Mouse (Mus musculus) brain, adult 10 weeks (tissue): Measurements from ENCODE around the gene Pcbp2. TPM values are rescaled to one million over a fixed set of nuclear protein-coding genes. Genes with fewer than 3 reads are reported as not detected.

Experiments
- polyA plus RNA-seq: library from polyadenylated mRNA; stranded (reverse); fragments of 350-450 nt; fragmentation: Illumina TruSeq; extraction: RNeasy Lipid Tissue Mini Kit (QIAGEN cat#74804); gene quantifications from one replicate; pipeline ENCODE4 v1.2.3, GENCODE M21; 2015; ENCODE audit warnings: low read depth, low replicate concordance

Gene Pcbp2
- polyA plus RNA-seq, result 487 TPM

DNA sequence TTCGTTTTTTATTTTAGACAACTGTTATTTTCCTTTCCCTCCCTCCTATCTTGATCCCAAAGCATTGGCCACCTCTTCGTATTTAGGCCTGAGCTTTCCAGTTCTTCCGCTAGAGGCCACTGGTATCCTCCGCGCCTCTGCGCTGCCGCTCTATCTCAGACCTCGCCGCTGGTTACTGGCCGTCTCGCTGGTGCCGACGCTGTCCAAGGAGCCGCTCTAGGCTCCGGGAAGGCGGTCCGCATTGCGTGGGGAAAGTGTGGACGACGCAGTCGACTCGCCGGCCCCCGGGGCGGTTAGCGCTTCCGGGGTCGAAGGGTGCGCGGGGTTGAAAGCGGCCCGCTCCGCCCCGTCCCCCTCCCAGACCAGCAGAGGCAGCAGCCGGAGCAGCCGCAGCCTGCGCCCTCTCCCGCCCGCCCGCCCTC is at the start of gene Pcbp2:
Pcbp2 (plus strand) TSS at position 357 of the 422 bp plus-strand sequence.

DNA sequence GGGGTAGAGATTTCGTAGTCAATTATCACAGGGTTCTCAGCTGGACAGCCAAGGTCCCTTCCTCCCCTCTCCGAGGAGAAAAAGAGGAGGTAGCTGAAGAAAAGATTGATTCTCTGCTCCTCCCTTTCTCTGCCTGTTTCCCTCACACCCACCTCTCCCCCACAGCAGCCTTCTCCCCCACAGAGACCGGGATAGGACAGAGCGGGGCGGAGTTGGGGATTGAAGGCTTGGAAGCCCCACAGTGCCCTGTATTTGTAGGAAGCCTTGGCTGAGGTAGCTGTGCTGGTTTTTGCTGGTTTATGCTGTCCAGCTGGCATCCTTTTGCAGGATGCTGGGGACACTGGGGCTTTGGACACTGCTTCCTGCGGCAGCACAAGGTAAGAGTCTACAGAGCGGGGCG is 25.2 kb upstream of the Pcbp2 start, which contains the start of gene Amhr2:
Amhr2 (plus strand) TSS at position 222 of the 400 bp plus-strand sequence.

DNA sequence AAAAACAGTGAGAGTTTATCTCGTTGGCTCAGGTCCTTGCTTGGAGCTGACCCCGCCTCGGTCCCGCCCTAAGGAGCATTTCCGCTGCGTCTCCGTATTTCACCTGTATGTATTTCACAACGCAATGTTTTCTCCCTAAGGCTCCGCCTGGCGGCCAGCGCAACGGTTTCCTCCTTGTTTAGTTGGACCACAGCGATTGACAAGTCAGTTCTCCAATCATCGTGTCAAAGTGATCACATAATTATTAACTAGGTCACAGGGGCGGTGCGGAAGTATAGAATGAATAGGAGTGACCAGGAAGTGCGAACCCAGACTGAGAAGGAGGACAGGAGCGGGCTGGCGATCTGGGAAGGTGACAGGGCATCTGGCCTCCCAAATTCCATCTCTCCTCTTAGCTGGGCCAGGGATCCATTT is 11.4 kb upstream of the Pcbp2 start, which contains the start of gene Prr13:
Prr13 (plus strand) TSS at position 125 of the 414 bp plus-strand sequence.

DNA sequence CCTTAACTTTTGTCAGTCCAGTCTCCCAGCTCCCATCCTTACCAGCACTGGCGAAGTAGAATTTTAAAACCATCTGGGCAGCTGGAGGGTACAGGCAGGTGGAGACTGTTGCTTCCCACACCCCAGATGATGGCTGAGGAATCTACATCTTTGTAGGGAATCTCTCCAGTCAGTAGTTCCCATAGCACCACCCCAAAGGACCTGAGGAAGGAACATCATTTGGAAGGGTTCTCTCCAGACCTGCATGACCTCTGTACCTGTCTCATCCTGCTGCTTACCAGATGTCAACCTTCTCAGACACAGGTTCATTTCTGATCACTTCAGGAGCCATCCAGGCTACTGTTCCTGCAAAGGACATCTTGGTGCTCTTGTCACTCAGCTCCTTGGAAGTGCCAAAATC is 33.1 kb downstream of the Pcbp2 start, which contains the start of gene Gm10337:
Gm10337 (plus strand) TSS at position 276 of the 400 bp plus-strand sequence.

DNA sequence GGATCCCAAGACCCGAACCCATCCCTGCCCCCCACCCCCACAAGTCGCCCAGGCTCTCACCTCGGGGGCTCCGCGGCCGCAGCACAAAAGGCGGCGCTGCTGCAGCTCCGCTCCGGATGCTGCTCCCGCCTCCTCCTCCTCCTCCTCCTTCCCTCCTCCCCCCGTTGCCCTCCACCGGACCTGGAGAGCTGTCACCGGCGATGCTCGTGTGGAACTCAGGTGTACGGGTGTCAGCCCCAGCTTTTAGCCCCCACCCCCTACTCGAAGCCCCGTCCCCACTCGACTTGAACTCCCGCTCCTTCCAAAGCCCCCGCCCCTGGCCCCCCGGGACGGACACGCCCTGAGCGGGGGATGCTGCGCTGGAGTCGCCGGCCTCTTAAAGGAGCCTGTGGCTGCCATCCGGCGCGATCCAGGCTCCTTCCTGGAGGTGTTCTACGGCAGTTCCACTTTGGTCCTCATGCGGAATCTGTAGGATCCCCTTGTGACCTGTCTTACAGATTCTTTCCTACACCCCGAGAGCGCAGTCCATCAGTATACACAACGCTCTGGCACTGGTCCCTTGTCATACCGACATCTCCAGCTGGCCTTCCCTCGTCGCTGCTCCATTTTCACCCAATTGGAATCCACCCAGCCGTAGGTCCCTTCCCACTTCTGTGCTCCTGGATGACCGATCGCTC is 46.5 kb downstream of the Pcbp2 start, which contains the start of gene Map3k12:
Map3k12 (minus strand) TSS at position 337 of the 677 bp plus-strand sequence.

DNA sequence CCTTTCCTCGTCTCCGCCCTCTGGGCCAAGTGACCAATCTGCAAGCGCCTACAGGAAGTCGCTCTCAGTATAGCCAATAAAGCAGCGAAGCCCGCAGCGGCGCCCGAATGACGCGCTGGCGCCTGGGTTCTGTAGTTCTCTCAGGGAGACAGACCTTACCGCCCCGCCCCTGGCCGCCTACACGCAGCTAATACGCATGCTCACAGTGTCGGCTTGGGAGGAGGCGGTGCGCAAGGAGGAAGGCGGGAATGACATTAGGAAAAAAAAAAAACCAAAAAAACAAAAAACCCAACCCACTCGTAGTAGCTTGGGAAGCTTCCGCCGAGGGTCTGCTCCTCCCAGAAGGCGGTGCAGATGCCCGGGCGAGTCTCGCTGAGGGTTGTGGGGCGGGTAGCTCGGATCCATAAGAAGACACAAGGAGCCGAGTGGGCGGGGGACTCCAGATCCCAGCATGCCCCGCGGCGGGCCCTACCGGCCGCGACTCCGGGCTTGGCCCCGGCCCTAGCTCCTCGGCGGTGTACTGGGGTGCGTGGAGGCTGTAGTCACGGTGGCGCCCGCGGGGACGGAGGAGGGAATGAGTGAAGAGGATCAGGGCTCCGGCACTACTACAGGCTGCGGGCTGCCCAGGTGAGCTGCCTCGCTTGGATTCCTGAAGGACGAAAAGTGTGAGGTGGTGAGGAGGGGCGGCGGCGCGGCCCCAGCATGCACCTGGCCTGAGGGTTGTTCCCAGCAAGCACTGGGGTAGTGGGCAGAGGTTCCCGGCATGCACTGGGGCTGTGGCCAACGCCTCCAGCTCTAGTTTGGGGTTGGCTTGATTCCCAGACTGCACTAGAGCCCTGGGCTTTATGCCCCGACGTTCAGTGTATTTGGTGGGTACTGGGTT is 47.9 kb downstream of the Pcbp2 start, which contains the start of gene Tarbp2:
Tarbp2 (plus strand) TSS at position 217 of the 883 bp plus-strand sequence.

DNA sequence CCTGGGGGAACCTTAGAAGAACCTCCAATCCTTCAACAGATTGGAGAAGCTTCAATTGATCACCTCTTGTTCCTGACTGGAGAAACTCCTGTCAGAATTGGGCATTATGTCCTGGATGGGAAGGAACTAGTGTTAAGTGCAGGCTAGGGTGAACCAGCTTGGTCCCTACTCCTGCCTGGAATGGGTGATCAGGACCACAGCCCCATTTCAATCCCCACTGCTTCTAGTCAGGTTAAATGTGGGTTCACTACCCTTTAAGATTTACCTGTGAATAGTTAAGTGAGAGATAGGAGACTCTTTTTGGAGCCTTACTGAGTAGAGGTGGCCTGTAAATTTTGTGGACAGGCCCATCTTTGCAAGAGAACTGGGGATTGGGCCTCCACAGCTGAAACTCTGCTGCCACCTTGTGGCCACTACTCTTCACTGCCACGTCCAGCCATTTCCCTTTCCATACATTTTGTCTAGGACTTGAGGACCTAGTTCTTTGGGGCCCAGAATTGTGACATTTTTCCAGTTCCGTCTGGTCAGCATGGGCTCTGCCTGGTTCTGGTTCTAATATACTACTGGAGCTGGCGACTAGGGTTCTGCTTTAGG is 54.6 kb downstream of the Pcbp2 start, which contains the start of gene Npff:
Npff (minus strand) TSS at position 51 of the 594 bp plus-strand sequence.

Other genes with a start within 250 kb of the Pcbp2 start
- 1.1 TPM for gene Itgb7, start 238.6 kb upstream of the Pcbp2 start, polyA plus RNA-seq
- gene Rarg, start 213.0 kb upstream of the Pcbp2 start, polyA plus RNA-seq, result 7.9 TPM
- gene Gm9918, start 200.0 kb upstream of the Pcbp2 start, polyA plus RNA-seq, result not detected
- gene Mfsd5, start 191.1 kb upstream of the Pcbp2 start, polyA plus RNA-seq, result 38.4 TPM
- gene Espl1, start 174.3 kb upstream of the Pcbp2 start, polyA plus RNA-seq, result 0.37 TPM
- gene Pfdn5, start 144.4 kb upstream of the Pcbp2 start, polyA plus RNA-seq, result 664 TPM
- gene Myg1, start 138.8 kb upstream of the Pcbp2 start, polyA plus RNA-seq, result 74.3 TPM
- 19.5 TPM for gene Aaas, start 119.8 kb upstream of the Pcbp2 start, polyA plus RNA-seq
- 1.3 TPM for gene Sp7, start 103.4 kb upstream of the Pcbp2 start, polyA plus RNA-seq
- gene Sp1, start 64.4 kb upstream of the Pcbp2 start, polyA plus RNA-seq, result 10.4 TPM
- 0.61 TPM for gene Amhr2, start 25.2 kb upstream of the Pcbp2 start, polyA plus RNA-seq
- gene Prr13, start 11.5 kb upstream of the Pcbp2 start, polyA plus RNA-seq, result 73.3 TPM
- gene Gm10337, start 33.2 kb downstream of the Pcbp2 start, polyA plus RNA-seq, result not detected
- gene Map3k12, start 46.5 kb downstream of the Pcbp2 start, polyA plus RNA-seq, result 72.6 TPM
- 27.2 TPM for gene Tarbp2, start 47.7 kb downstream of the Pcbp2 start, polyA plus RNA-seq
- 2.1 TPM for gene Npff, start 54.4 kb downstream of the Pcbp2 start, polyA plus RNA-seq
- gene Gm28047, start 154.5 kb downstream of the Pcbp2 start, polyA plus RNA-seq, result not detected
- 28.1 TPM for gene Atf7, start 154.9 kb downstream of the Pcbp2 start, polyA plus RNA-seq
- gene Atp5g2, start 201.8 kb downstream of the Pcbp2 start, polyA plus RNA-seq, result 347 TPM